Mouse (Mus musculus): ENCODE data around the gene Xcr1. TPM values are rescaled to one million over a fixed set of nuclear protein-coding genes. Genes with fewer than 3 reads are reported as not detected.

Gene Xcr1
- polyA plus RNA-seq, 1 experiment from 2014 or later, result 0.03 TPM

- H3K27me3 ChIP-seq, result no peaks in the 10 kb centered on the region
- 86% methylated on average over 3 of the region's 3 CpGs for WGBS
- H3K9me3 ChIP-seq, result no peaks in the 10 kb centered on the region
- H3K4me1 ChIP-seq, result no peaks in the 10 kb centered on the region
- no peak overlapping the region for H3K4me2 ChIP-seq
- H3K27ac ChIP-seq, result no peak overlapping the region
- peaks cover 51% of the 10 kb centered on the region for H3K36me3 ChIP-seq
- no peak overlapping the region for H3K4me3 ChIP-seq
- no peak for ATAC-seq (ENCODE audit: insufficient number of reproducible peaks, low FRiP score, low TSS enrichment, low read depth)
- no peak overlapping the region for H3K9ac ChIP-seq
Measured at GRCm38 (mm10) chr9:123811831-123812230, 50.0 kb downstream of the Xcr1 start.

GRCm38 (mm10) chr9:123808583-123808982 is 53.2 kb downstream of the Xcr1 start:
- Histone ChIP-seq H3K36me3 (peaks cover 27% of the 10 kb centered on the region), H3K4me2 (no peak overlapping the region), H3K9me3 (no peaks in the 10 kb centered on the region), H3K9ac (no peak overlapping the region), H3K4me1 (no peaks in the 10 kb centered on the region), H3K27me3 (no peaks in the 10 kb centered on the region), H3K4me3 (no peak overlapping the region), H3K27ac (no peak overlapping the region)
- 66% methylated on average over 7 of the region's 7 CpGs for WGBS
- no peak for ATAC-seq (ENCODE audit: insufficient number of reproducible peaks, low FRiP score, low TSS enrichment, low read depth)

GRCm38 (mm10) chr9:123806267-123806666 is 55.6 kb downstream of the Xcr1 start, which contains the start of gene Cxcr6:
Gene Cxcr6, plus strand, starts transcription at chr9:123806475.
- WGBS, result 85% methylated on average over 5 of the region's 5 CpGs
- Histone ChIP-seq H3K9me3 (no peaks in the 10 kb centered on the region), H3K9ac (no peak within 1 kb of the TSS), H3K4me2 (no peak within 1 kb of the TSS), H3K4me3 (no peak within 1 kb of the TSS), H3K27ac (no peak within 1 kb of the TSS), H3K4me1 (no peaks in the 10 kb centered on the region), H3K27me3 (no peaks in the 10 kb centered on the region), H3K36me3 (peaks cover 30% of the 10 kb centered on the region)
- no peak for ATAC-seq (ENCODE audit: insufficient number of reproducible peaks, low FRiP score, low TSS enrichment, low read depth)

GRCm38 (mm10) chr9:123805241-123805640 is 56.6 kb downstream of the Xcr1 start:
- Histone ChIP-seq H3K36me3 (peaks cover 31% of the 10 kb centered on the region), H3K4me2 (no peak overlapping the region), H3K9me3 (no peaks in the 10 kb centered on the region), H3K27me3 (no peaks in the 10 kb centered on the region), H3K4me3 (no peak overlapping the region), H3K4me1 (no peaks in the 10 kb centered on the region), H3K9ac (no peak overlapping the region), H3K27ac (no peak overlapping the region)
- 90% methylated on average over 2 of the region's 2 CpGs for WGBS
- no peak for ATAC-seq (ENCODE audit: insufficient number of reproducible peaks, low FRiP score, low TSS enrichment, low read depth)

GRCm38 (mm10) chr9:123802896-123803295 is 58.9 kb downstream of the Xcr1 start:
- Histone ChIP-seq H3K27me3 (no peaks in the 10 kb centered on the region), H3K4me3 (no peak overlapping the region), H3K4me2 (no peak overlapping the region), H3K9ac (no peak overlapping the region), H3K4me1 (no peaks in the 10 kb centered on the region), H3K27ac (no peak overlapping the region), H3K36me3 (peaks cover 29% of the 10 kb centered on the region), H3K9me3 (no peaks in the 10 kb centered on the region)
- no peak for ATAC-seq (ENCODE audit: insufficient number of reproducible peaks, low FRiP score, low TSS enrichment, low read depth)

- H3K9ac ChIP-seq, result no peak overlapping the region
- no peaks in the 10 kb centered on the region for H3K4me1 ChIP-seq
- H3K27me3 ChIP-seq, result no peaks in the 10 kb centered on the region
- H3K4me3 ChIP-seq, result no peak overlapping the region
- peaks cover 31% of the 10 kb centered on the region for H3K36me3 ChIP-seq
- no peak overlapping the region for H3K4me2 ChIP-seq
- H3K27ac ChIP-seq, result no peak overlapping the region
- H3K9me3 ChIP-seq, result no peaks in the 10 kb centered on the region
- ATAC-seq (ENCODE audit: insufficient number of reproducible peaks, low FRiP score, low TSS enrichment, low read depth), result no peak
- WGBS, result 93% methylated on average over 2 of the region's 2 CpGs
Measured at GRCm38 (mm10) chr9:123802421-123802820, 59.4 kb downstream of the Xcr1 start.

Other genes with a start within 250 kb of the Xcr1 start
- 0.15 and 0.18 TPM in 2 replicates for gene Slc6a20b, start 229.5 kb downstream of the Xcr1 start, polyA plus RNA-seq (2015; fragmentation: Nextera tagmentation; extraction: Ambion mirVana)
- gene Ccr9, start 183.6 kb downstream of the Xcr1 start, polyA plus RNA-seq (2015; fragmentation: Nextera tagmentation; extraction: Ambion mirVana), result 0.24 and 0.27 TPM in 2 replicates
- 0.17 TPM in 1 of 2 replicates, not detected in the other for gene Slc6a20a, start 183.1 kb downstream of the Xcr1 start, polyA plus RNA-seq (2015; fragmentation: Nextera tagmentation; extraction: Ambion mirVana)
- gene Lztfl1, start 144.3 kb downstream of the Xcr1 start, polyA plus RNA-seq (2015; fragmentation: Nextera tagmentation; extraction: Ambion mirVana), result 63.1 and 69.1 TPM in 2 replicates
- gene Cxcr6, start 55.6 kb downstream of the Xcr1 start, polyA plus RNA-seq (2015; fragmentation: Nextera tagmentation; extraction: Ambion mirVana), result 0.32 and 0.62 TPM in 2 replicates
- 16.2 and 18.7 TPM in 2 replicates for gene Fyco1, start 10.1 kb downstream of the Xcr1 start, polyA plus RNA-seq (2015; fragmentation: Nextera tagmentation; extraction: Ambion mirVana)
- gene Ccr1, start 106.7 kb upstream of the Xcr1 start, polyA plus RNA-seq (2015; fragmentation: Nextera tagmentation; extraction: Ambion mirVana), result 4.2 and 5.8 TPM in 2 replicates
- not detected in 2 replicates for gene Ccr1l1, start 116.4 kb upstream of the Xcr1 start, polyA plus RNA-seq (2015; fragmentation: Nextera tagmentation; extraction: Ambion mirVana)
- gene Ccr3, start 159.9 kb upstream of the Xcr1 start, polyA plus RNA-seq (2015; fragmentation: Nextera tagmentation; extraction: Ambion mirVana), result 0.20 TPM in 1 of 2 replicates, not detected in the other
- 4.2 and 4.7 TPM in 2 replicates for gene Ccr2, start 239.9 kb upstream of the Xcr1 start, polyA plus RNA-seq (2015; fragmentation: Nextera tagmentation; extraction: Ambion mirVana)

Measured in limb, embryonic 15.5 days (tissue).